Mouse (Mus musculus) myocyte (in vitro differentiated cells): ENCODE measurements around the gene Brd7. TPM values are rescaled to one million over a fixed set of nuclear protein-coding genes. Genes with fewer than 3 reads are reported as not detected.

Experiments used
- H3K27me3 ChIP-seq: one replicate; pipeline ENCODE4 v1.6.1; 2011; ENCODE audit not compliant: control insufficient read depth, insufficient read depth, insufficient read length
- H3K36me3 ChIP-seq: one replicate; pipeline ENCODE4 v1.6.1; 2011; ENCODE audit not compliant: control insufficient read depth, insufficient read depth
- H3K4me2 ChIP-seq: one replicate; pipeline ENCODE4 v1.6.1; 2011; ENCODE audit warnings: low read depth, control low read depth
- H3K4me3 ChIP-seq: one replicate; pipeline ENCODE4 v1.5.1; 2011; ENCODE audit warnings: mild to moderate bottlenecking, control low read depth, moderate library complexity
- H3K79me2 ChIP-seq: one replicate; pipeline ENCODE4 v1.6.1; 2011; ENCODE audit not compliant: control insufficient read depth, insufficient read depth
- H3ac ChIP-seq: one replicate; pipeline ENCODE4 v1.6.1; 2011; ENCODE audit not compliant: control insufficient read depth, insufficient read length
- CEBPB ChIP-seq: IDR thresholded peaks from 2 replicates; pipeline ENCODE4 v1.6.1; 2011; ENCODE audit warnings: mild to moderate bottlenecking, moderate library complexity; ENCODE audit not compliant: poor library complexity, insufficient read depth, severe bottlenecking
- E2F4 ChIP-seq: IDR thresholded peaks from one replicate; pipeline ENCODE4 v1.6.1; 2011; ENCODE audit warnings: mild to moderate bottlenecking, control low read depth, moderate library complexity; ENCODE audit not compliant: insufficient read depth
- MAX ChIP-seq: IDR thresholded peaks from one replicate; pipeline ENCODE4 v1.6.1; 2011; ENCODE audit warnings: low read depth, mild to moderate bottlenecking, control low read depth
- MYOD1 ChIP-seq, 3 experiments: IDR thresholded peaks; one replicate each; pipeline ENCODE4 v1.6.1; 2011; ENCODE audit warnings: control low read depth in 2 of 3, low read depth in 2 of 3, mild to moderate bottlenecking in 2 of 3, moderate library complexity in 1 of 3; ENCODE audit not compliant: insufficient read length in 2 of 3, control insufficient read depth in 1 of 3
- MYOG ChIP-seq, 3 experiments: IDR thresholded peaks; one replicate each; pipeline ENCODE4 v1.6.1; 2011; ENCODE audit warnings: control low read depth in 2 of 3, low read depth in 2 of 3, mild to moderate bottlenecking in 2 of 3; ENCODE audit not compliant: insufficient read length in 2 of 3, control insufficient read depth in 1 of 3, insufficient read depth in 1 of 3
- POLR2A ChIP-seq: IDR thresholded peaks from one replicate; pipeline ENCODE4 v1.6.1; 2011; ENCODE audit warnings: low read depth, mild to moderate bottlenecking, control low read depth, moderate library complexity; ENCODE audit not compliant: insufficient read length
- POLR2AphosphoS2 ChIP-seq: IDR thresholded peaks from one replicate; pipeline ENCODE4 v1.6.1; 2011; ENCODE audit warnings: low read depth, control low read depth; ENCODE audit not compliant: insufficient read length
- REST ChIP-seq: IDR thresholded peaks from one replicate; pipeline ENCODE4 v1.6.1; 2011; ENCODE audit warnings: mild to moderate bottlenecking, control low read depth, moderate library complexity; ENCODE audit not compliant: insufficient read depth, insufficient read length
- SRF ChIP-seq: IDR thresholded peaks from one replicate; pipeline ENCODE4 v1.6.1; 2011; ENCODE audit warnings: low read depth; ENCODE audit not compliant: control insufficient read depth, insufficient read length
- TCF12 ChIP-seq: IDR thresholded peaks from one replicate; pipeline ENCODE4 v1.6.1; 2011; ENCODE audit warnings: mild to moderate bottlenecking, control low read depth; ENCODE audit not compliant: poor library complexity, insufficient read depth, severe bottlenecking
- TCF3 ChIP-seq: IDR thresholded peaks from one replicate; pipeline ENCODE4 v1.6.1; 2011; ENCODE audit warnings: low read depth, control low read depth; ENCODE audit not compliant: insufficient read length
- USF1 ChIP-seq: IDR thresholded peaks from one replicate; pipeline ENCODE4 v1.6.1; 2011; ENCODE audit warnings: low read depth, mild to moderate bottlenecking, control low read depth, moderate library complexity
- polyA plus RNA-seq: library from polyadenylated mRNA; unstranded; fragments of >200 nt; fragmentation: generic; extraction: Trizol; gene quantifications from one replicate; pipeline ENCODE4 v1.2.1, GENCODE M21; 2012; ENCODE audit warnings: missing spikeins

Brd7 gene
- polyA plus RNA-seq, 1 experiment = 52.7 TPM

DNA sequence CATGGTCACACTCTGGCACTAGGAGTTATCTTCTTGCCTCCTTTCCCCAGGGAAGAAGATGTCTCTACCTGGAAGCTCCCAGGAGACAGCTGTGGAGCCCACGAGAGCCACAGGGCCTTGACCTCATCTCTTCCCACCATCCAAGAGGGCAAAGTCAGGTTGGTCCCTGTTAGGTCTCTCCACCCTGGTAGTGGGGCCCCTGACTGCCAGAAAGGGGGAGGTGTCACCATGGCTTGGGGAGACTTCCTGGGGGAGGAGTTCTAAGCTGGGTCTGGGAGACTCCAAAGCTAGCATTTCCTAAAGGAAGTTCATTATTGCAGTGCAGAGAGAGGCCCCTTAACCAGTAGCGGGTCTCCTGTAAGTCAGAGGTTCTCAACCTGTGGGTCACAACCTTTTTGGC, 67.0 kb downstream of the Brd7 start:
- Histone ChIP-seq H3K4me3 (no peak overlapping the region), H3K36me3 (peaks cover 10% of the 10 kb centered on the region)

DNA sequence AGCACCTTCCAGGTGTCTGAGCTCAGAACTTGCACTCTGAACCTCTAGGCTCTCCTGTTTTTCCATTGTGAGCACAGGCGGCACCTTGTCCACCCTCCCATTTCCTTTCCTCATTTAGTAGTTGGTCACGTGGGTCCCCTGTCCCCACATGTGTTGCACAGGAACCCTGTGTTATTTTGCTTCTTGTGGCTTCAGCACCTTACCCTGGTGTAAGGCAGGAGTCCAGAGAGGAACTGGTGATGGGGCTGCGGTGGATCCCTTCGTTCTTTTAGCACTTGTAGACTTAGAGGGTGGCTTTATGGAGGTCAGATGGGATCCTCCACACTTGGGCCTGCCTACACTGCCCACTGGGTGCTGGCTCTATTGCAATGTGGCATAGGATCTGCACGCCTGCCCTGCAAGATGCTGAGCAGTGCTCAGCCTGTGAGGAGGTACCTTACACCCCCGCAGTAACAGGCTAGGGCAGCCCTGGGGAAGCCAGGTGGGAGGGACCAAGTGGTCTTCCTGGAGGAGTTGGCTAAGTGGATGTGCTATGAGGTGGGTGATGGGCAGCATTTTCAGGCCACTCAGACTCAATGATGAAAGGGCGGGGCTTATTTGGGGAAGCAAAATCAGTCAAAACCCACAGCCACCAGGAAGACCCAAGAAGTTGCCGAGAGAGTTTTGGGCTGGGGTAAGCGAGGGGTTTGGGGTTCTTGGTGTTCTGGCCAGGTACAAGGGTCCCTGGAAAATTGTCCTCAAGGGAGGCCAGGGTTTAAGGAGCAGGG, 68.2 kb downstream of the Brd7 start:
- Histone ChIP-seq H3K36me3 (peaks cover 10% of the 10 kb centered on the region), H3ac (no peak overlapping the region), H3K79me2 (peaks cover 68% of the 10 kb centered on the region), H3K4me3 (no peak overlapping the region), H3K27me3 (no peaks in the 10 kb centered on the region), H3K4me2 (no peak overlapping the region)
- peak; percentile 20 for TF ChIP-seq POLR2A
- no peak for TF ChIP-seq USF1

More for the DNA sequence above, 67.0 kb downstream of the Brd7 start:
- H3K27me3 ChIP-seq = no peaks in the 10 kb centered on the region
- no peak overlapping the region for H3ac ChIP-seq
- peaks cover 65% of the 10 kb centered on the region for H3K79me2 ChIP-seq
- no peak overlapping the region for H3K4me2 ChIP-seq
- TF ChIP-seq MYOG (IDR thresholded peaks at IDR 0.05; ENCODE audit: control insufficient read depth in 1 of 3, insufficient read depth in 1 of 3, insufficient read length in 2 of 3, low read depth in 2 of 3) = no peak
- no peak for TF ChIP-seq REST
- TF ChIP-seq MYOD1 (IDR thresholded peaks at IDR 0.05; ENCODE audit: control insufficient read depth in 1 of 3, insufficient read length in 2 of 3, low read depth in 2 of 3) = no peak
- TF ChIP-seq E2F4 = no peak
- TF ChIP-seq CEBPB = no peak
- no peak for TF ChIP-seq MAX

DNA sequence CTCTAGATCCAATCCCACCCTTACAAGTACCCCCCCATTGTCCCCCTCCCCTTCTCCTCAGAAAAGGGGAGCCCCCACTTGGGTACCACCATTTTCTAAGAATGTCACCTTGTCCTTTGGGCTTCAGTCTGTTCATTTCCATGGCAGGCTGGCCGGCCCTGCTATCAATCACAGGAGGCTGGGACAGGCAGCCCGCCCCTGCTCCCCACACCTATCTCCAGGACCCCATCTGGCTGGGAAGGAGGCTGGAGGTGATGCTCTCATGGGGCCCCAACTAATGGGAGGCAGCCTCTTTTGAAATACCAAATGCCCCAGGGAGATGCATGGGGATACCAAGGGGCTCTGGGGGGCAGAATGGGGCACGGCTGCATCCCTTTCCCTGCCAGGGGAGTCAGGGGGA, 69.1 kb downstream of the Brd7 start:
- H3K27me3 ChIP-seq = no peaks in the 10 kb centered on the region
- H3ac ChIP-seq = no peak overlapping the region
- peaks cover 72% of the 10 kb centered on the region for H3K79me2 ChIP-seq
- TF ChIP-seq SRF (no peak), E2F4 (no peak), REST (no peak), MYOD1 (IDR thresholded peaks at IDR 0.05; ENCODE audit: control insufficient read depth in 1 of 3, insufficient read length in 2 of 3, low read depth in 2 of 3) (no peak), TCF3 (no peak), TCF12 (no peak), CEBPB (no peak), POLR2A (no peak), USF1 (no peak), MAX (no peak), POLR2AphosphoS2 (no peak), MYOG (IDR thresholded peaks at IDR 0.05; ENCODE audit: control insufficient read depth in 1 of 3, insufficient read depth in 1 of 3, insufficient read length in 2 of 3, low read depth in 2 of 3) (no peak)
- H3K4me2 ChIP-seq = no peak overlapping the region
- H3K36me3 ChIP-seq = peaks cover 10% of the 10 kb centered on the region
- H3K4me3 ChIP-seq = no peak overlapping the region

GRCm38 (mm10) chr8:88291305-88291690, 70.7 kb downstream of the Brd7 start:
- H3K36me3 ChIP-seq = peaks cover 7% of the 10 kb centered on the region
- H3K4me2 ChIP-seq = peak overlapping the region; percentile 82
- TF ChIP-seq E2F4 (no peak), USF1 (no peak), TCF3 (no peak), POLR2A (no peak), CEBPB (no peak), TCF12 (no peak), MYOD1 (IDR thresholded peaks at IDR 0.05; ENCODE audit: control insufficient read depth in 1 of 3, insufficient read length in 2 of 3, low read depth in 2 of 3) (peak in 1 of 3 experiments; percentile 49), MYOG (IDR thresholded peaks at IDR 0.05; ENCODE audit: control insufficient read depth in 1 of 3, insufficient read depth in 1 of 3, insufficient read length in 2 of 3, low read depth in 2 of 3) (peak in 2 of 3 experiments; percentile 16 to 68)
- H3ac ChIP-seq = no peak overlapping the region
- H3K79me2 ChIP-seq = peaks cover 84% of the 10 kb centered on the region
- no peaks in the 10 kb centered on the region for H3K27me3 ChIP-seq
- H3K4me3 ChIP-seq = no peak overlapping the region

DNA sequence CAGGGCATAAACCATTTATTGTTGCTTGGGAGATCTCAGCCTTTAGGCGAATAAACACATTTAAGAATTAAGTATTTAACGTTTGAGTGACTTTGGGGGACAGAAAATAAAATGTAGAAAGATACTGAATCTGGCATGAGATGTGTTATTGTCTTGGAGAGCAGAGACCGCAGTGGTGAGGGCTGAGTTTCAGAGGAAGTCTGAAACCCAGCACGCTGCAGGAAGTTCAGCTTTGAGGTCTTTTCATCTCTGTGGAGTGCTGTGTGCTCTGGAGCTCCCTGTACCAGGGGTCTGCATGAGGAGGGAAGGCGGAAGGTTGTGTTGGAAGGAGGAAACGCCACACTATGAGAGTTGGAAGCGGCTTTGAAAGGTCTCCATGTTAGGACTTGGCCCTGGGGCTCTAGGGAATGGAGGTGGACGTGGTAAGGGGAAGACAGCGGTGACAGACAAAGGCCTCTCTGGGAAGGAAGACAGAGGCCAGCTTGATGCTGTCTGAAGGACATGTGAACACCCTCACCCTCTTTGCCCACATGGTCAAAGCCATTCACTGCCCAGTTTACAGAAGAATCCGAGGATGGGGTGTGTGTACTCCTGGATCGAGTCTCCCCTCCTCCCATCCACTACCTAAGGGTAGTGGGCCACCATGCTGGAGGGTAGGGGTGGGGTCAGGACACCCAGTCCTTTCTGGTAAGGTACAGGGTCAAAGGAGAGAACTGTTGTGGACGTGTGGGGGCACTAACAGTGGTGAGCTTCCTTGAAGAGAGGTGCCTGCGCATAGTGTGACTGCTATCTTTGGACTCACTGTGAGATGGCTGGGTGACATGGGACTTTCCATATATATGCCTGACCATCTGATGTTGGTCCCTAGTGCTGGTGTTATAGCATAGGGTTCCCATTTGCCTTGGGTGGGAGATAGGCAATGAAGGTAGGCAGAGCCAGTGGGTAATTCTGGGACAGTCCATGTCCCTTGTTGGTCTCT, 71.4 kb downstream of the Brd7 start:
- no peak for TF ChIP-seq TCF12
- no peak for TF ChIP-seq TCF3
- no peak for TF ChIP-seq MAX
- no peak for TF ChIP-seq CEBPB
- TF ChIP-seq POLR2AphosphoS2 = no peak
- TF ChIP-seq REST = no peak
- no peak for TF ChIP-seq USF1
- no peak for TF ChIP-seq MYOG (IDR thresholded peaks at IDR 0.05; ENCODE audit: control insufficient read depth in 1 of 3, insufficient read depth in 1 of 3, insufficient read length in 2 of 3, low read depth in 2 of 3)
- TF ChIP-seq MYOD1 (IDR thresholded peaks at IDR 0.05; ENCODE audit: control insufficient read depth in 1 of 3, insufficient read length in 2 of 3, low read depth in 2 of 3) = no peak
- no peak for TF ChIP-seq POLR2A
- TF ChIP-seq SRF = no peak
- TF ChIP-seq E2F4 = no peak
- H3K4me2 ChIP-seq = peak overlapping the region; percentile 82
- no peak overlapping the region for H3K4me3 ChIP-seq
- peaks cover 91% of the 10 kb centered on the region for H3K79me2 ChIP-seq
- H3ac ChIP-seq = no peak overlapping the region
- no peaks in the 10 kb centered on the region for H3K27me3 ChIP-seq
- no peaks in the 10 kb centered on the region for H3K36me3 ChIP-seq
